Mouse (Mus musculus): Measurements from ENCODE around the gene 1700015F17Rik.

The 1700015F17Rik gene

GRCm38 (mm10) chr5:5423081-5423480 is 55.9 kb downstream of the 1700015F17Rik start:
- DNase-seq: no peak

GRCm38 (mm10) chr5:5421439-5421838 is 57.5 kb downstream of the 1700015F17Rik start:
- no peak for DNase-seq

- DNase-seq: no peak
Observed at GRCm38 (mm10) chr5:5419992-5420455, 58.9 kb downstream of the 1700015F17Rik start, which contains the start of gene Cdk14. Gene Cdk14, minus strand, starts transcription at chr5:5420312.

- DNase-seq: no peak
Observed at GRCm38 (mm10) chr5:5419253-5419652, 59.7 kb downstream of the 1700015F17Rik start.

GRCm38 (mm10) chr5:5414835-5415234 is 64.1 kb downstream of the 1700015F17Rik start:
- DNase-seq: no peak

GRCm38 (mm10) chr5:5411886-5412285 is 67.1 kb downstream of the 1700015F17Rik start:
- no peak for DNase-seq

- no peak for DNase-seq
Observed at GRCm38 (mm10) chr5:5401986-5402385, 77.0 kb downstream of the 1700015F17Rik start.

- no peak for DNase-seq
Observed at GRCm38 (mm10) chr5:5392786-5393185, 86.2 kb downstream of the 1700015F17Rik start.

Measured in cerebellum, postnatal 25 days (tissue).